Mouse (Mus musculus) heart, adult 2 months (tissue): ENCODE data around the gene Rap1gap2. TPM values are rescaled to one million over a fixed set of nuclear protein-coding genes. Genes with fewer than 3 reads are reported as not detected.

ENCODE experiments used
- DNase-seq, 2 experiments: peaks; one replicate each; pipeline ENCODE4 v3.0.0; 2021
- H3K27ac ChIP-seq: fragments of 200-600 bp; 2 replicates; pipeline ENCODE4 v1.8.1; 2022
- H3K27me3 ChIP-seq: fragments of 200-500 bp; 2 replicates; pipeline ENCODE4 v1.6.1; 2012; ENCODE audit warnings: mild to moderate bottlenecking, low read length, inconsistent platforms, mixed read lengths; ENCODE audit not compliant: control insufficient read depth, insufficient read depth
- H3K36me3 ChIP-seq: fragments of 200-500 bp; 2 replicates; pipeline ENCODE4 v1.6.1; 2012; ENCODE audit warnings: low read length, inconsistent platforms; ENCODE audit not compliant: control insufficient read depth, insufficient read depth
- H3K4me1 ChIP-seq: fragments of 200-500 bp; 2 replicates; pipeline ENCODE4 v1.6.1; 2011; ENCODE audit warnings: low read length; ENCODE audit not compliant: control insufficient read depth, insufficient read depth
- H3K4me3 ChIP-seq: fragments of 200-600 bp; 2 replicates; pipeline ENCODE4 v1.8.1; 2022
- H3K79me2 ChIP-seq: fragments of 200-500 bp; replicated peaks from 2 replicates; pipeline ENCODE4 v1.6.1; 2012; ENCODE audit warnings: mild to moderate bottlenecking, inconsistent platforms, low read length, moderate library complexity, mixed read lengths; ENCODE audit not compliant: control insufficient read depth, insufficient read depth
- H3K9ac ChIP-seq: fragments of 200-500 bp; 2 replicates; pipeline ENCODE4 v1.6.1; 2012; ENCODE audit warnings: low read depth, mild to moderate bottlenecking, control low read depth, inconsistent platforms, low read length, mixed read lengths
- CTCF ChIP-seq: fragments of 200-600 bp; IDR thresholded peaks from 2 replicates; pipeline ENCODE4 v1.8.1; 2022; ENCODE audit warnings: antibody characterized with exemption, mild to moderate bottlenecking, moderate library complexity
- EP300 ChIP-seq: fragments of 200-500 bp; IDR thresholded peaks from 2 replicates; pipeline ENCODE4 v1.6.1; 2011; ENCODE audit warnings: low read depth, low read length, control low read depth; ENCODE audit not compliant: insufficient read depth
- POLR2A ChIP-seq: fragments of 200-500 bp; IDR thresholded peaks from 2 replicates; pipeline ENCODE4 v1.6.1; 2011; ENCODE audit warnings: mild to moderate bottlenecking, low read depth, low read length, control low read depth; ENCODE audit not compliant: insufficient read depth
- WGBS: fragments of 180-500 bp; shearing (Covaris S2); methylation state at CpG from one replicate; pipeline ENCODE4 v1.1.7; 2018; 5-methylcytosine and 5-hydroxymethylcytosine counted together
- intact Hi-C: fragments of 180-260 bp; cut with DNase I; formaldehyde crosslinking; loops from one replicate; pipeline ENCODE4 v1.15.1; 2025
- polyA plus RNA-seq: library from polyadenylated mRNA; depleted of rRNA; stranded (reverse); fragments of >200 nt; gene quantifications from 2 replicates; pipeline ENCODE4 v1.2.3, GENCODE M21; 2012
- total RNA-seq, 2 experiments: library from RNA; stranded (reverse); gene quantifications; 2 replicates each; pipeline ENCODE4 v1.2.3; 2021

Rap1gap2 gene
- total and polyA plus RNA-seq, 3 experiments, result 43.9 to 88.9 (median 82.7) TPM

GRCm38 (mm10) chr11:74392903-74393302, 217.8 kb downstream of the Rap1gap2 start:
- Histone ChIP-seq H3K4me1 (no peaks in the 10 kb centered on the region), H3K9ac (no peak overlapping the region), H3K27me3 (no peaks in the 10 kb centered on the region), H3K27ac (no peak overlapping the region), H3K4me3 (no peak overlapping the region), H3K36me3 (no peaks in the 10 kb centered on the region), H3K79me2 (no peaks in the 10 kb centered on the region)
- WGBS, result 82% methylated on average over 6 of the region's 6 CpGs
- TF ChIP-seq CTCF, result no peak
- TF ChIP-seq EP300, result no peak
- no peak for TF ChIP-seq POLR2A
- intact Hi-C loops, result no loop called here
- DNase-seq, result no peak

GRCm38 (mm10) chr11:74391899-74392298, 218.8 kb downstream of the Rap1gap2 start:
- Histone ChIP-seq H3K79me2 (no peaks in the 10 kb centered on the region), H3K9ac (no peak overlapping the region), H3K4me1 (no peaks in the 10 kb centered on the region), H3K36me3 (no peaks in the 10 kb centered on the region), H3K27ac (no peak overlapping the region), H3K4me3 (no peak overlapping the region), H3K27me3 (no peaks in the 10 kb centered on the region)
- intact Hi-C loops, result no loop called here
- TF ChIP-seq POLR2A (no peak), EP300 (no peak), CTCF (no peak)
- WGBS, result 88% methylated on average over 11 of the region's 11 CpGs
- DNase-seq, result no peak

- no peaks in the 10 kb centered on the region for H3K27me3 ChIP-seq
- H3K4me1 ChIP-seq, result peaks cover 3% of the 10 kb centered on the region; the same call in 1 of the 2 replicates
- H3K79me2 ChIP-seq, result no peaks in the 10 kb centered on the region
- 60% methylated on average over 5 of the region's 5 CpGs for WGBS
- DNase-seq, result peak in 1 of 2 experiments; percentile 27
- TF ChIP-seq EP300 (no peak), CTCF (no peak), POLR2A (no peak)
- H3K9ac ChIP-seq, result no peak overlapping the region
- no peaks in the 10 kb centered on the region for H3K36me3 ChIP-seq
- intact Hi-C loops, result loop anchor here (5.0 kb wide), 1 partner anchor 150 kb away; no protein-coding TSS in a partner anchor
- no peak overlapping the region for H3K4me3 ChIP-seq
- H3K27ac ChIP-seq, result peak overlapping the region; percentile 9; the same call in 1 of the 2 replicates
Measured at GRCm38 (mm10) chr11:74387203-74387602, 223.5 kb downstream of the Rap1gap2 start.

- intact Hi-C loops, result loop anchor here (5.0 kb wide), 1 partner anchor 152 kb away; no protein-coding TSS in a partner anchor
Measured at GRCm38 (mm10) chr11:74385674-74386073, 225.0 kb downstream of the Rap1gap2 start.

GRCm38 (mm10) chr11:74379166-74379873, 231.4 kb downstream of the Rap1gap2 start:
- Histone ChIP-seq H3K27ac (no peak overlapping the region), H3K4me3 (no peak overlapping the region), H3K27me3 (no peaks in the 10 kb centered on the region), H3K36me3 (no peaks in the 10 kb centered on the region), H3K9ac (no peak overlapping the region), H3K4me1 (no peaks in the 10 kb centered on the region), H3K79me2 (no peaks in the 10 kb centered on the region)
- DNase-seq, result no peak
- intact Hi-C loops, result no loop called here
- TF ChIP-seq POLR2A (no peak), EP300 (no peak), CTCF (no peak)
- 64% methylated on average over 4 of the region's 4 CpGs for whole genome bisulfite sequencing

More at GRCm38 (mm10) chr11:74385674-74386073, 225.0 kb downstream of the Rap1gap2 start:
- H3K36me3 ChIP-seq, result no peaks in the 10 kb centered on the region
- H3K4me3 ChIP-seq, result no peak overlapping the region
- TF ChIP-seq POLR2A (no peak), EP300 (no peak), CTCF (no peak)
- peak; percentile 40 to 47 for DNase-seq
- H3K9ac ChIP-seq, result no peak overlapping the region
- WGBS, result 49% methylated on average over 9 of the region's 9 CpGs
- H3K4me1 ChIP-seq, result peaks cover 3% of the 10 kb centered on the region; the same call in 1 of the 2 replicates
- no peaks in the 10 kb centered on the region for H3K79me2 ChIP-seq
- peak overlapping the region; percentile 71 for H3K27ac ChIP-seq
- H3K27me3 ChIP-seq, result no peaks in the 10 kb centered on the region

- 69% methylated on average over 3 of the region's 3 CpGs for WGBS
- Histone ChIP-seq H3K36me3 (no peaks in the 10 kb centered on the region), H3K27me3 (no peaks in the 10 kb centered on the region), H3K79me2 (no peaks in the 10 kb centered on the region), H3K4me3 (no peak overlapping the region), H3K4me1 (no peaks in the 10 kb centered on the region), H3K27ac (no peak overlapping the region), H3K9ac (no peak overlapping the region)
- TF ChIP-seq POLR2A, result no peak
- TF ChIP-seq EP300, result peak; percentile 69
- TF ChIP-seq CTCF, result peak; percentile 82
- intact Hi-C loops, result loop anchor here (1.0 to 2.0 kb wide), 2 partner anchors 149 to 170 kb away; no protein-coding TSS in a partner anchor
- peak in 1 of 2 experiments; percentile 22 for DNase-seq
Measured at GRCm38 (mm10) chr11:74376847-74377246, 233.9 kb downstream of the Rap1gap2 start.
